Mouse (Mus musculus) hindbrain, embryonic 10.5 days (tissue): ENCODE data around the gene Sumo1. TPM values are rescaled to one million over a fixed set of nuclear protein-coding genes. Genes with fewer than 3 reads are reported as not detected.
A peak's percentile ranks its signal among the peaks of the same experiment; 100 is the strongest.

Experiments
- DNase-seq: peaks from one replicate; pipeline ENCODE4 v3.0.0-alpha.2; 2017; ENCODE audit warnings: low spot score
- H3K27ac ChIP-seq: fragments of 300-500 bp; sonication (generic); 2 replicates; pipeline ENCODE4 v1.5.1; 2016; ENCODE audit warnings: mild to moderate bottlenecking, moderate library complexity
- H3K27me3 ChIP-seq: fragments of 300-500 bp; sonication (generic); 2 replicates; pipeline ENCODE4 v1.6.1; 2016; ENCODE audit warnings: mild to moderate bottlenecking; ENCODE audit not compliant: poor library complexity, insufficient read depth, severe bottlenecking
- H3K36me3 ChIP-seq: fragments of 300-500 bp; sonication (generic); 2 replicates; pipeline ENCODE4 v1.6.1; 2016; ENCODE audit warnings: mild to moderate bottlenecking, moderate library complexity
- H3K4me1 ChIP-seq: fragments of 300-500 bp; sonication (generic); replicated peaks from 2 replicates; pipeline ENCODE4 v1.6.1; 2016; ENCODE audit warnings: mild to moderate bottlenecking
- H3K4me3 ChIP-seq: fragments of 300-500 bp; sonication (generic); 2 replicates; pipeline ENCODE4 v1.5.1; 2016; ENCODE audit warnings: mild to moderate bottlenecking, moderate library complexity
- H3K9me3 ChIP-seq: fragments of 300-500 bp; sonication (generic); 2 replicates; pipeline ENCODE4 v1.6.1; 2016; ENCODE audit warnings: mild to moderate bottlenecking, moderate library complexity
- whole genome bisulfite sequencing: fragments of 180-500 bp; shearing (Covaris S2); methylation state at CpG from one replicate; pipeline ENCODE4 v1.1.7; 2016; 5-methylcytosine and 5-hydroxymethylcytosine counted together
- polyA plus RNA-seq: library from polyadenylated mRNA; unstranded; fragments of >200 nt; fragmentation: Nextera tagmentation; extraction: Ambion mirVana; gene quantifications from 2 replicates; pipeline ENCODE4 v1.2.1, GENCODE M21; 2016

Gene Sumo1
- 514 and 535 TPM in 2 replicates for polyA plus RNA-seq

DNA sequence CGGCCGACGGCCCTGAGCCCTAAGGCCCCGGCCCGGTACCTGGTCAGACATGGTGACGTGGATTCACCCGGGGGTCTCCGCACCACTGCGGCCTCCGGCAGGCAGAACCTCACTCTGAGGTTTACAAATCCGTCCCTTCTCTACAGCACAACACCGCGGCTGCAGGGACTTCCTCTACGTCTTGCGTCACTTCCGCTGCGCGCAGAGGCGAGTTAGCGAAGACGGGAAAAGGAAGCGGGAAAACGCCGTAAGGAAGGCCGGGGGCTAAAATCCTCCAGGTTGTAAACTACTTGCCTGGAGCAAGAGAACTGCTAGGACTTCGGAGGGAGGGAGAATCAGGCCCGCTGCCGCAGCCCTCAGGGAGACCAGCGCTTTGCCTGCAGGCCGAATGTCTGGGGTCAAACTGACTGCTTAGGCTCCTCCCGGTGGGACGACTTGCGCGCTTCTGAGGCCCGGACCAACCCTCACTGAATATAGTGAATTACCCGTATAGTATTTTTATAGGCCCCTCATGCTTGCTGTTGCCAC lies at the start of gene Sumo1:
Sumo1 (minus strand) TSS at position 194 of the 528 bp plus-strand sequence.
- H3K4me3 ChIP-seq, result peak within 1 kb of the TSS; percentile 79
- H3K27ac ChIP-seq, result peak within 1 kb of the TSS; percentile 98
- DNase-seq, result peak; percentile 93
- H3K4me1 ChIP-seq, result peaks cover 22% of the 10 kb centered on the region
- under 1% methylated on average over 36 of the region's 36 CpGs for WGBS
- no peaks in the 10 kb centered on the region for H3K9me3 ChIP-seq
- no peaks in the 10 kb centered on the region for H3K27me3 ChIP-seq
- H3K36me3 ChIP-seq, result peaks cover 21% of the 10 kb centered on the region; the same call in 1 of the 2 replicates

DNA sequence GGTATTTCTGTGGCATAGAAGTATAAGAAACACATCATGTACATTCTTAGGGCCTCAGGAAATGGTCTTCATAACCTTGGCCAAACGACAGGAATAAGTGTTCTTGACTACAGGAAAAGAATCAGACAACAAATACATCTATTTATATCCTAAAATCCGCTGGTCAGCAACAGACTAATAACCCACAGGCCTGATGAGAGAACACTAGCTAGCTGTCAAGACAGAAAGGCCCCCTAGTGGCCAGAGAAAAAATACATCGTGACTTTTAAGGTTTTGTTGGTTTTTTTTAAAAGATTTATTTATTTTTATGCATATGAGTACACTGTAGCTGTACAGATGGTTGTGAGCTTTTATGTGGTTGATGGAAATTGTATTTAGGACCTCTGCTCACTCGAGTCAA lies 49.3 kb upstream of the Sumo1 start:
- Histone ChIP-seq H3K4me3 (no peak overlapping the region), H3K9me3 (no peaks in the 10 kb centered on the region), H3K27ac (no peak overlapping the region), H3K27me3 (no peaks in the 10 kb centered on the region), H3K36me3 (peaks cover 67% of the 10 kb centered on the region), H3K4me1 (no peaks in the 10 kb centered on the region)
- WGBS, result 60% methylated on average over 4 of the region's 4 CpGs
- no peak for DNase-seq

DNA sequence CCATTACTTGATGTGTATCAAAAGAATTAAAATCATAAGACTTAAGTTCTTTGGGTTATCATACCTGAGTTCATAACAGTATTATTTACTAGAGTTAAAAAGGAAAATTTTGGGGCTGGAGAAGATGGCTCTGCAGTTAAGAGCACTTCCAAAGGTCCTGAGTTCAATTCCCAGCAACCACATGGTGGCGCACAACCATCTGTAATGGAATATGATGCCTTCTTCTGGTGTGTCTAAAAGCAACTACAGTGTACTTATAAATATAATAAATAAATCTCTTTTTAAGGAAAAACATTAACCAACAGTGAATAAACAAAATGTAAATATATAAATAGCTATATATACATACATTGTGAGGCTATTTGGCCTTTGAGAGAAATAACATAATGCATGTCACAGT lies 31.1 kb upstream of the Sumo1 start:
- no peaks in the 10 kb centered on the region for H3K9me3 ChIP-seq
- H3K4me1 ChIP-seq, result no peaks in the 10 kb centered on the region
- H3K27ac ChIP-seq, result no peak overlapping the region
- no peak overlapping the region for H3K4me3 ChIP-seq
- H3K36me3 ChIP-seq, result peaks cover 100% of the 10 kb centered on the region
- H3K27me3 ChIP-seq, result no peaks in the 10 kb centered on the region
- WGBS, result 95% methylated on average over 1 of the region's 1 CpGs
- no peak for DNase-seq

DNA sequence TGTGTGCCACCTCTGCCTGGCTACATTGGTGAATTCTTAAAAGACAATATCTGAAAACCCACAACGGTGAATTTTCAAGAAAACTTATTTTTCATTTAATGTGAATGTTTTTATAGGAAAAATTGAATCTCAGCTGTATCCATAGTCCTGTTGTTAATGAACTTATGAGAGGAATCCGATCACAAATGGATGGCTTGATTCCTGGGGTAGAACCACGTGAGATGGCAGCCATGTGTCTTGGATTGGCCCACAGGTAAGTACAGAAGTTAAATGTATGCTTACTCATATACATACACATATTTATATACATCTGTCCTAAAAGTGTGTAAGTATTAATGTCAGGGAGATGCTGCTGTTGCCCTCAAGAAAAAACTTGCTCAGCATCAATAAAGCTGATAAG lies 27.6 kb upstream of the Sumo1 start:
- peaks cover 99% of the 10 kb centered on the region for H3K36me3 ChIP-seq

DNA sequence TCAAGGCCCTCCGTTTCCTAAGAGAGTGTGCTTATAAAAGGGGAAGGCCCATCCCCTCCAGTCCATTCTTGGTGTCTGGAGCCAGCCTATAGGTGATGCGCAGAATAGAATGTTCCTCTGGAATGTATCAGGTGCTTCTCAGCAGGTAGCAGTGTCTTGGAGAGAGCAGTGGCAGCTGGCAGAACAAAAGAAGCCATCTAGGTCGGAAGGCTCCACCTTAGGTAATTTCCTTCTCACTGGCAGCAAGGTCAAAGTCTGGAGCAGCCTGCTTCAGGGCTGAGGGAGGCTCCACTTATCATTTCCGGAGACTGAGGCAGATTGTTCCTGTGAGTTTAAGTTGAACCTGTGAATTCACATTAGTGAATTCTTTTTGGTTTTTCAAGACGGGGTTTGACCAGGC lies 27.1 kb upstream of the Sumo1 start:
- no peaks in the 10 kb centered on the region for H3K9me3 ChIP-seq
- no peak overlapping the region for H3K27ac ChIP-seq
- no peak for DNase-seq
- H3K4me3 ChIP-seq, result no peak overlapping the region
- no peaks in the 10 kb centered on the region for H3K27me3 ChIP-seq
- WGBS, result 88% methylated on average over 5 of the region's 5 CpGs
- H3K4me1 ChIP-seq, result no peaks in the 10 kb centered on the region
- peaks cover 98% of the 10 kb centered on the region for H3K36me3 ChIP-seq

More for the DNA sequence above, 27.6 kb upstream of the Sumo1 start:
- no peaks in the 10 kb centered on the region for H3K9me3 ChIP-seq
- H3K27ac ChIP-seq, result no peak overlapping the region
- no peak for DNase-seq
- H3K4me1 ChIP-seq, result no peaks in the 10 kb centered on the region
- WGBS, result 97% methylated on average over 3 of the region's 3 CpGs
- H3K4me3 ChIP-seq, result no peak overlapping the region
- no peaks in the 10 kb centered on the region for H3K27me3 ChIP-seq

DNA sequence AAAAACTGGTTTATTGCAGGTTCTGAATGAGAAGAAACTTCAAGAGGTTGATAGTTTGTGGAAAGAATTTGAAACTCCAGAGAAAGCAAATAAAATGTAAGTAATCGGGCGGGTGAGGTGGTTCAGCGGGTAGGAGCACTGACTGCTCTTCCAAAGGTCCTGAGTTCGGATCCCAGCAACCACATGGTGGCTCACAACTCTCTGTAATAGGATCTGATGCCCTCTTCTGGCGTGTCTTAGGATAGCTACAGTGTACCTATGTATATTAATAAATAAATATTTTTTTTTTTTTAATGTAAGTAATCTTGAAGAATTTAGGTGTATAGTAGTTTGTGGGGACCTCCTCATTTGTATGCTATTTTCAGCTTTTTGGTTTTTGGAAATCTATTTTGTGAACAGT lies 19.8 kb upstream of the Sumo1 start:
- no peak overlapping the region for H3K27ac ChIP-seq
- WGBS, result 89% methylated on average over 5 of the region's 5 CpGs
- no peak for DNase-seq
- no peaks in the 10 kb centered on the region for H3K9me3 ChIP-seq
- no peaks in the 10 kb centered on the region for H3K27me3 ChIP-seq
- H3K36me3 ChIP-seq, result peaks cover 81% of the 10 kb centered on the region
- peaks cover 22% of the 10 kb centered on the region for H3K4me1 ChIP-seq
- no peak overlapping the region for H3K4me3 ChIP-seq

DNA sequence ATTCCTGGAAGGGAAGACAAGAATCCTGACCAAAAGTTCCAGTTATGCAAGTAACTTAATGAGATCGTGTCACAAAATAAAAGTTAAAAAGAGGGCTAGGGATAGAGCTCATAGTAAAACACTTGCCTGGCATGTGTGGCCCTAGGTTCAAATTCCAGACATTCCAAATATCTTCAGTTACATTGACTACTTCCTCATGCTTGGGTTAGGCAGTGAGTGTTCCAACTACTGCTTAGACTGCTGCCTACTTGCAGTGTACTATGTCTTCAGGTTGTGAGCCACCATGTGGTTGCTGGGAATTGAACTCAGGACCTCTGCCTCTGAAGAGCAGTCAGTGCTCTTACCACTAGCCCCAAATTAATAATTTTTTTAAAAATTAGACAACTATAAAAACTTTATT lies 16.9 kb upstream of the Sumo1 start:
- Histone ChIP-seq H3K4me3 (peak overlapping the region; percentile 80; the same call in 1 of the 2 replicates), H3K36me3 (peaks cover 54% of the 10 kb centered on the region), H3K27ac (no peak overlapping the region), H3K27me3 (0 out of 2 replicates have a peak, but pooled peaks cover 7% of the 10 kb centered on the region), H3K9me3 (no peaks in the 10 kb centered on the region), H3K4me1 (peaks cover 22% of the 10 kb centered on the region)
- 70% methylated on average over 1 of the region's 1 CpGs for WGBS
- DNase-seq, result no peak

DNA sequence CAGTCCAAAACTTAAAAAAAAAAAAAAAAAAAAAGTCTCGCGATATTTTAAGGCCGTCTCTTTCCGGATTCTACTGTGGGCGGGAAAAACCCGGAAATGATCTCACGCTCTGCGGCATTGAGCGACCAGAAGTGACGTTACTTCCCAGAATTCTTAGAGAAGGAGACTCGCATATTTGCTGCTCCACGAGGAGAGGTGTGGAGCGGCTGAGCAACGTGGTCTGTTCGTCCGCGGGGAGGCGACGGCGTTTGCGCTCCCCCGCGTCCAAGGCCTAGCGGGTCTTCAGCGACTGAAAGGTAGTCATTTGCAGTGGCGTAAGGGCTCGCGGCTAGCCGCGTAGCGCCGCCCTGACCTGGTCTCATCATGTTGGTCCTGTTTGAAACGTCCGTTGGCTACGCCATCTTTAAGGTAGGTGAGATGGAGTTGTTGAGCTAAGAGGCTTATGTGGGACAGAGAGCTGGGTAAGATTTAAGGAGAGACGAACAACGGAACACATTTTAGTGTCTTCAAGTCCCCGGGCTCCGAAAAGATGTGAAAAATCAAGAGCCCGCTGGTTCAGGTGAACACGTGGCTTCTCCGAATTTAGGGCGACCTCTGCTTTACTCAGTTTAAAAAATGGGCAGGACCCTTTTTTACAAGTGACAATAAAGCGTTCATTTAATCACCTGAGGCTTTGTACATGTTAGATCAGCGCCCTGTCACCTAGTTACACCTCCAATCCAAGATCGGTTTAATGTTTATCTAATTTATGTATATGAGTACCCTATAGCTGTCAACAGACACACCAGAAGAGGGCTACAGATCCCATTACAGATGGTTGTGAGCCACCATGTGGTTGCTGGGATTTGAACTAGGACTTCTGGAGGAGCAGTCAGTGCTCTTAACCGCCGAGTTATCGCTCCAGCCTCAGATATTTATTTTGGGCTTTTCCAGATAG lies 14.5 kb upstream of the Sumo1 start, which contains the start of gene Nop58:
Nop58 (plus strand) TSS at position 153 of the 937 bp plus-strand sequence.
- Histone ChIP-seq H3K4me3 (peak within 1 kb of the TSS; percentile 80), H3K27ac (peak within 1 kb of the TSS; percentile 95), H3K36me3 (peaks cover 30% of the 10 kb centered on the region), H3K4me1 (peaks cover 22% of the 10 kb centered on the region), H3K9me3 (no peaks in the 10 kb centered on the region), H3K27me3 (0 out of 2 replicates have a peak, but pooled peaks cover 7% of the 10 kb centered on the region)
- peak; percentile 91 for DNase-seq
- WGBS, result under 1% methylated on average over 49 of the region's 49 CpGs

DNA sequence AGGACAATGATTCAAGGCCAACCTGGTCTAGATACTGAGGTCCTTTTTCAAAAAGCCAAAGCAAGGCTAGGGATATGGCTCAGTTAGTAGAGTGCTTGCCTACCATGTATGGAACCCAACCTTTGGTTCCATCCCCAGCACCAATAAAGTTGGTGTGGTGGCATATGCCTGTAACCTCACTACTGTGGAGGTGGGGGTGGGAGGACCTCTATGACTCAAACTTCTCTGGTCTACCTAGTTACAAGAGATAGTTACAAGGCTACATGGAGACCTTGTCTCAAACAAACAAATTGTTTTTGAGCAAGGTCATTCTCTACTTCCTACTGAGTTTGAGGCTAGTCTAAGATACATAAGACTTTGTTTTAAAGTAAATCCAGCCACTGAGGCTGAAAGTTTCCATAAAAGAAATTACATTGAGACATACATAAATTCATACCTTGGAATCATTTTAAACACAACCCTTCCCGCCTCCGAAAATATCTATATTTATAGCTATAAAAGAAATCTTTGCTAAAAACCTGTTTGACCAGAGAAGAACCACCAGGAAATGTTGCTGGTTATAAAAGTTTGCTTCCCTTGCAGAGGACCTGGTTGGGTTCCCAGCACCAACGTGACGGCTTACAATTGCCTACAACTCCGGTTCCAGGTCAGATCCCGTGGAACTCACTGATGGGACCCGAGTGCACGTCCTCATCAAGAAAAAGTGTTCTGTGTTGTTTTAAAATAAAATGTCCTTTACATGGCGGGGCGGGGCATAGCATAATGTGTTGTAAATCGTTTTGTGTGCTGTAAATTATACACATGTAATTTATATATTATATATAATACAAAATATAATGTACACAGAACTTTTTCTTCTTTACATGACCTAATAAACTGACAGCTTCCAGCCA lies 13.5 kb upstream of the Sumo1 start:
- WGBS, result 10% methylated on average over 11 of the region's 11 CpGs
- peak; percentile 7 for DNase-seq
- Histone ChIP-seq H3K27ac (peak overlapping the region; percentile 87), H3K4me3 (peak overlapping the region; percentile 80), H3K4me1 (peaks cover 22% of the 10 kb centered on the region), H3K27me3 (0 out of 2 replicates have a peak, but pooled peaks cover 7% of the 10 kb centered on the region), H3K36me3 (peaks cover 21% of the 10 kb centered on the region), H3K9me3 (no peaks in the 10 kb centered on the region)

DNA sequence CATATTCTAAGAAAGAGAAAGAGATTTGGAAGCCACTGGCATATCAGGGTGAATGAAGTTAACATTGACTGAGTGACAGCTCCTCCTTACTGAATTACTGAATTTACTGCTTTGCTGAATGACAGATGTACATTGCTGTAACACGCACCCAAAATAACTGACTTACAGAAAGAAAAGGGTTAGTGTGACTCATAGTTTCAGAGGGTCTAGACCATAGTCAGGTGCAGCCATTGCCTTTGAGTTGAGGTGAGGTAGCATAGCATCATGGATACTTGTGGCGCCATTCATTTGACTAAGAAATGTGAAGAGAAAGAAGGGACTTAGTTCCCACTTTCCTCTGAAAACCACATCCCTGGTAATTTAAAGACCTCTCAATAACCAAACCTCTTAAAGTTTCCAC lies 3.0 kb upstream of the Sumo1 start:
- Histone ChIP-seq H3K4me1 (peaks cover 17% of the 10 kb centered on the region), H3K9me3 (no peaks in the 10 kb centered on the region), H3K27ac (no peak overlapping the region), H3K36me3 (peaks cover 18% of the 10 kb centered on the region; the same call in 1 of the 2 replicates), H3K27me3 (no peaks in the 10 kb centered on the region), H3K4me3 (no peak overlapping the region)
- 97% methylated on average over 2 of the region's 2 CpGs for WGBS
- no peak for DNase-seq

DNA sequence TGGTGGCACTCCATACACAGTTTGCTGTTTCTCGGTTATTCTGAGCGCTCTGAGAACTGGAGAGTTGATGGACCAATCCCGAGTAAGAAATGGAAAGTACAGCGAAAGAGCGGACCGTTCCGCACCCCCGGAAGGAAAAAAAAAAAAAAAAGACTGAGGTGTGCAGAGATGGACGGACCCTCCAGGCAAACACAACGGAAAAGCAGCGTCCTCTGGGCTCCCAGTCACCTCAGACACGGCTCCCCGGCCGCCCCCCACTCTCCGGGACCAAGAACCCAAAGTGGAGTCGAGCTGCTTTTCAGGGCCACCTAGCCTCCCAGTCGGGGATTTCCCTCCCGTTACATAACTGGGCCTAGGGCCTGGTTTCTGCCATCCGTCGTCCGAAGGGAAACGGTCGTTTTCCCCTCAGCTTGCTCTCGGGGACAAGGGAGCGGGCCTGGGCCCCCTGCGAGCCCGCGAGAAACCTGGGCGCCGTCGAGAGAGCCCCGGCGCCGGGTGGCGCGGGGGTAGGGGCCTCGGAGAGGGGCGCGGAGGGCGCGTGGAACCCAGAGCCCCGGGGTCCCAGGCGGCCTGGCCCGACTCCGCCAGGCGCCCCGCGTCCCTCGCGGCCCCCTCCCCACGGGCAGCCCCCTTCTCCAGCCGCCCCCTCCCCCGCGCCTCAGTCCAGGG lies 538 bp downstream of the Sumo1 start:
- peak overlapping the region; percentile 79 for H3K4me3 ChIP-seq
- peaks cover 17% of the 10 kb centered on the region; the same call in 1 of the 2 replicates for H3K36me3 ChIP-seq
- DNase-seq, result peak; percentile 54
- under 1% methylated on average over 54 of the region's 54 CpGs for WGBS
- H3K27me3 ChIP-seq, result no peaks in the 10 kb centered on the region
- peak overlapping the region; percentile 98 for H3K27ac ChIP-seq
- H3K4me1 ChIP-seq, result peaks cover 22% of the 10 kb centered on the region
- no peaks in the 10 kb centered on the region for H3K9me3 ChIP-seq

DNA sequence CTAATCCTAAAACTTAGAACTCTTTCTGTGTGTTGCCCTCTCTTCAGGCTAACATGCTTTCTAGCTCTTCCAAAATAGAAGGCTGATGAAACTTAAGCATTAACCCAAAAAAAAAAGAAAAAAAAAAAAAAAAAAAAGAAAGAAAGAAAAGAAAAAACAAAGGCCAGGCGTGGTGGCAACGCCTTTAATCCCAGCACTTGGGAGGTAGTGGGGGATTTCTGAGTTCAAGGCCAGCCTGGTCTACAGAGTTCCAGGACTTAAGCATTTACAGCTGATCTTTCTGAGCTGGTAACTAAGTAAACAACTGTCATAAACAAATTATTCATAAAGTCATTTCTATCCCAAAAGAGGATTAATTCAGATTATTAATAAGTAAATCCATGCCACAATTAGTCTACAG lies 1.8 kb downstream of the Sumo1 start:
- no peaks in the 10 kb centered on the region for H3K27me3 ChIP-seq
- H3K4me3 ChIP-seq, result peak overlapping the region; percentile 79; the same call in 1 of the 2 replicates
- no peak for DNase-seq
- peaks cover 22% of the 10 kb centered on the region for H3K4me1 ChIP-seq
- no peaks in the 10 kb centered on the region for H3K9me3 ChIP-seq
- no peak overlapping the region for H3K27ac ChIP-seq
- 95% methylated on average over 2 of the region's 2 CpGs for WGBS
- peaks cover 15% of the 10 kb centered on the region; the same call in 1 of the 2 replicates for H3K36me3 ChIP-seq
